Mouse (Mus musculus): Measurements from ENCODE around the gene Mrpl21.

DNA sequence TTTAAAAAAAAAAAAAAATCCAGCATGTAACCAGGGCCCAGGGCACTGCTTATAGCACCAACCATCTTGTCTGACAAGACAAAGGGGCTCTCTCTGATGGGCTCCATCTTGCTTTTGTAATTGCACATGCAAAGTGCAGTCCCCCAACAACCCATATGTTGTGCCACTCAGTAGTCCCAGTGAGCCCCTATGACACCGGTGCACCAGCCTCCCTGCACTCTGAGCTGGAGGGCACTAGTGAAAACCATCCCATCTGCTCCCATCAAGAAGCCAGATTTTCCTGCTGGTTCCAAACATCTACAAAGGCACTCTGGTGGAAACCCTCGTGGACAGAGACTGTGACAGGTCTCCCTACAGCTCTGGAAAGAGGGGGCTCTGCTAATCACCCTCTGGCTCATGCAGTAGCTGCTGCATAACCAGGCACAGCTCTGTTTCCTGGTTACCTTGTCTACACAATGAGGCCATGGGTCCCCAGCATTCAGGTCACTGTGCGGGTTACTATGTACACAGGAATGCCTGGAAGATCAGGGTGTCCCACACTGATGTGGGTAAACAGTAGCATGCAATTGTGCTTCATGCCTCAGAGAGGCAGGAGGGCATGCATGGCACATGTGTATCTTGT lies 6.8 kb upstream of the Mrpl21 start:
- TF ChIP-seq CTCF (IDR thresholded peaks at IDR 0.05; ENCODE audit: extremely low read depth, insufficient read depth, insufficient read length, insufficient replicate concordance) (no peak), POLR2A (IDR thresholded peaks at IDR 0.05; ENCODE audit: low read depth, low read length) (no peak)

Measured in spleen, adult 2 months (tissue).